Mouse (Mus musculus) left cerebral cortex, adult 8-10 months (tissue): ENCODE measurements around the gene Cd72. TPM values are rescaled to one million over a fixed set of nuclear protein-coding genes. Genes with fewer than 3 reads are reported as not detected.
A peak's percentile ranks its signal among the peaks of the same experiment; 100 is the strongest.

ENCODE experiments used
- DNase-seq, 2 experiments: peaks; one replicate each; pipeline ENCODE4 v3.0.0; 2022; ENCODE audit warnings: low spot score in 2 of 2
- total RNA-seq, 4 experiments: library from RNA; stranded (reverse); gene quantifications; 2 replicates each; pipeline ENCODE4 v1.2.4; 2022

The Cd72 gene
- total RNA-seq, 4 experiments from 2014 or later: 0.38 to 2.9 (median 1.6) TPM

GRCm38 (mm10) chr4:43428180-43428861 is 26.1 kb downstream of the Cd72 start:
- no peak for DNase-seq

- DNase-seq: no peak
Measured at GRCm38 (mm10) chr4:43427501-43428179, 26.8 kb downstream of the Cd72 start.

- DNase-seq: no peak
Measured at GRCm38 (mm10) chr4:43426487-43426886, 27.9 kb downstream of the Cd72 start.

- no peak for DNase-seq
Measured at GRCm38 (mm10) chr4:43425648-43426380, 28.6 kb downstream of the Cd72 start.

- DNase-seq: no peak
Measured at GRCm38 (mm10) chr4:43425197-43425596, 29.2 kb downstream of the Cd72 start.

- DNase-seq: no peak
Measured at GRCm38 (mm10) chr4:43424072-43424471, 30.4 kb downstream of the Cd72 start.

GRCm38 (mm10) chr4:43423267-43423934 is 31.0 kb downstream of the Cd72 start:
- DNase-seq: no peak

- DNase-seq: no peak
Measured at GRCm38 (mm10) chr4:43421632-43422240, 32.7 kb downstream of the Cd72 start.

GRCm38 (mm10) chr4:43420305-43420704 is 34.1 kb downstream of the Cd72 start:
- DNase-seq: peak in 1 of 2 experiments; percentile 59

GRCm38 (mm10) chr4:43419801-43420281 is 34.6 kb downstream of the Cd72 start:
- DNase-seq: no peak

- no peak for DNase-seq
Measured at GRCm38 (mm10) chr4:43418973-43419656, 35.3 kb downstream of the Cd72 start.

GRCm38 (mm10) chr4:43418450-43418849 is 36.0 kb downstream of the Cd72 start:
- no peak for DNase-seq

GRCm38 (mm10) chr4:43417269-43418062 is 37.0 kb downstream of the Cd72 start:
- DNase-seq: no peak

- no peak for DNase-seq
Measured at GRCm38 (mm10) chr4:43416071-43416490, 38.3 kb downstream of the Cd72 start.

GRCm38 (mm10) chr4:43415221-43416070 is 39.0 kb downstream of the Cd72 start:
- DNase-seq: no peak

GRCm38 (mm10) chr4:43414761-43415160 is 39.7 kb downstream of the Cd72 start:
- no peak for DNase-seq

- no peak for DNase-seq
Measured at GRCm38 (mm10) chr4:43407071-43407920, 47.1 kb downstream of the Cd72 start.
